Mouse (Mus musculus) inflammation-experienced regulatory T-cells, adult 16 weeks (primary cell): ENCODE data around the gene Plxnd1. TPM values are rescaled to one million over a fixed set of nuclear protein-coding genes. Genes with fewer than 3 reads are reported as not detected.

Experiments
- polyA plus RNA-seq: library from polyadenylated mRNA; unstranded; fragments of 100-300 nt; shearing (Covaris generic); gene quantifications from one replicate; pipeline ENCODE4 v1.2.1, GENCODE M21; 2017

Plxnd1 gene
- 3.2 TPM for polyA plus RNA-seq

GRCm38 (mm10) chr6:115994877-115995520 is at the start of gene Plxnd1:
TSS of gene Plxnd1 (minus strand) at chr6:115995005.

DNA sequence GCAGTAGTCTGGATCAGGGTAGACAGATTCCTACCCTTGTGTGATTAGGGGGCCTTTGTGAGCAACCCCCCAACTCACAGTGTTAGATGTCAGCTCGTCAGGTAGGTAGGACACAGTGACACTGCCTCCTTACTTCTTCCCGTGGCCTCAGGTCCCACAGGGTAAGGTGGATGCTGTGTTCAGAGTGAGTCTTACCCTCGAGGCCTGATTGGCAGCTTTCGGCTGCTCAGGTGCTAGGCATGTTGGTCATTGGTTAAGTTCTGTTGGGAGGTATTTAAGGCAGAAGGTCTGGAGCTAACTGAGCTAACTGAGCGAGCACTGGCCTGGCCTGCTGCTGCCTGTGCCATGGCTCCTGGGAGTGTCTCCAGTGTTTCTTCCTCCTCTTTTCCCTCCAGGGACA is 50.2 kb downstream of the Plxnd1 start, which contains the start of gene H1foo:
H1foo (plus strand) TSS at position 301 of the 400 bp plus-strand sequence.

DNA sequence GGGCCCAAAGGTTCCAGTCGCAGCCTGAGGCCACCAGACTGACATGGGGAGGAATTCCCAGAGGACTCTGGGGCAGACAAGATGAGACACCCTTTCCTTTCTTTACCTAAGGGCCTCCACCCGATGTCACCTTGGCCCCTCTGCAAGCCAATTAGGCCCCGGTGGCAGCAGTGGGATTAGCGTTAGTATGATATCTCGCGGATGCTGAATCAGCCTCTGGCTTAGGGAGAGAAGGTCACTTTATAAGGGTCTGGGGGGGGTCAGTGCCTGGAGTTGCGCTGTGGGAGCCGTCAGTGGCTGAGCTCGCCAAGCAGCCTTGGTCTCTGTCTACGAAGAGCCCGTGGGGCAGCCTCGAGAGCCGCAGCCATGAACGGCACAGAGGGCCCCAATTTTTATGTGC is 63.2 kb downstream of the Plxnd1 start, which contains the start of gene Rho:
Rho (plus strand) TSS at position 110 of the 400 bp plus-strand sequence.

Other genes starting within 250 kb of the Plxnd1 start
- not detected for gene Tmem40, start 232.6 kb downstream of the Plxnd1 start, polyA plus RNA-seq
- 12.5 TPM for gene Cand2, start 220.5 kb downstream of the Plxnd1 start, polyA plus RNA-seq
- 2,697 TPM for gene Rpl32, start 186.3 kb downstream of the Plxnd1 start, polyA plus RNA-seq
- 0.24 TPM for gene Efcab12, start 156.6 kb downstream of the Plxnd1 start, polyA plus RNA-seq
- gene Mbd4, start 141.6 kb downstream of the Plxnd1 start, polyA plus RNA-seq: 13.8 TPM
- gene Ift122, start 141.5 kb downstream of the Plxnd1 start, polyA plus RNA-seq: 5.2 TPM
- not detected for gene Rho, start 63.3 kb downstream of the Plxnd1 start, polyA plus RNA-seq
- gene H1foo, start 50.1 kb downstream of the Plxnd1 start, polyA plus RNA-seq: not detected
- 10.0 TPM for gene Tmcc1, start 198.5 kb upstream of the Plxnd1 start, polyA plus RNA-seq
- 102 TPM for gene Washc2, start 213.0 kb upstream of the Plxnd1 start, polyA plus RNA-seq